Mouse (Mus musculus): ENCODE results near the gene Trafd1.

DNA sequence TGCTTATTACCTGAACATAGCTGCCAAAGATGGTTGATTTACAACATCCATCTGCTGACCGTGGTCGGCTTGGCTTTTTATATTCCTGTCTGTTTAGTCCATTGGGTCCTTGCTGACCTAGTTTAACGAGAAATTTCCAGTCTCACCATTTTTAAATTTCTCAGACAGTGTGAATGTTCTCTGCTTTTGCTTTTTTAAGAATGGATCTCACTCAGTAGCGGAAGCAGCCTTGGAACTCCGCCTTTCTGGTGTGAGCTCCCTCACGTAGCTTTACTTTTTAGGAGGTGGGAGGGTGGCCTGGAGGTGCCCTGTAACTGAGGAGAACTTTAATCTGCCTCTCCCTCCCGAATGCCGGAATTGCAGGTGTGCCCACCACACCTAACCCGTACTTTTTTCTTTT is 35.3 kb upstream of the Trafd1 start:
- no peak for TF ChIP-seq CTCF (IDR thresholded peaks at IDR 0.05; ENCODE audit: borderline replicate concordance, insufficient read depth, low read length)
- TF ChIP-seq POLR2A (IDR thresholded peaks at IDR 0.05; ENCODE audit: low read depth, low read length): no peak
